Mouse (Mus musculus): ENCODE data around the gene Pde2a.

Gene Pde2a

GRCm38 (mm10) chr7:101421529-101421928 lies at the start of gene Pde2a:
TSS of gene Pde2a (plus strand) at chr7:101421691.
- DNase-seq (ENCODE audit: low spot score): no peak

GRCm38 (mm10) chr7:101373082-101373481 lies 48.4 kb upstream of the Pde2a start:
- no peak for DNase-seq (ENCODE audit: low spot score)

GRCm38 (mm10) chr7:101374155-101374554 lies 47.3 kb upstream of the Pde2a start:
- DNase-seq (ENCODE audit: low spot score): no peak

- no peak for DNase-seq (ENCODE audit: low spot score)
Measured at GRCm38 (mm10) chr7:101376701-101377340, 44.7 kb upstream of the Pde2a start.

- DNase-seq (ENCODE audit: low spot score): peak; percentile 86
Measured at GRCm38 (mm10) chr7:101377741-101378262, 43.7 kb upstream of the Pde2a start.

- no peak for DNase-seq (ENCODE audit: low spot score)
Measured at GRCm38 (mm10) chr7:101378285-101378684, 43.2 kb upstream of the Pde2a start.

- no peak for DNase-seq (ENCODE audit: low spot score)
Measured at GRCm38 (mm10) chr7:101378796-101379465, 42.6 kb upstream of the Pde2a start.

- no peak for DNase-seq (ENCODE audit: low spot score)
Measured at GRCm38 (mm10) chr7:101379732-101380131, 41.8 kb upstream of the Pde2a start.

- peak; percentile 36 for DNase-seq (ENCODE audit: low spot score)
Measured at GRCm38 (mm10) chr7:101381512-101381911, 40.0 kb upstream of the Pde2a start.

GRCm38 (mm10) chr7:101382378-101382777 lies 39.1 kb upstream of the Pde2a start:
- peak; percentile 37 for DNase-seq (ENCODE audit: low spot score)

GRCm38 (mm10) chr7:101383756-101384155 lies 37.7 kb upstream of the Pde2a start:
- DNase-seq (ENCODE audit: low spot score): no peak

- DNase-seq (ENCODE audit: low spot score): no peak
Measured at GRCm38 (mm10) chr7:101384931-101385330, 36.6 kb upstream of the Pde2a start.

GRCm38 (mm10) chr7:101385331-101385733 lies 36.2 kb upstream of the Pde2a start:
- peak; percentile 48 for DNase-seq (ENCODE audit: low spot score)

GRCm38 (mm10) chr7:101385866-101386452 lies 35.5 kb upstream of the Pde2a start:
- no peak for DNase-seq (ENCODE audit: low spot score)

- DNase-seq (ENCODE audit: low spot score): no peak
Measured at GRCm38 (mm10) chr7:101389256-101389655, 32.2 kb upstream of the Pde2a start.

- DNase-seq (ENCODE audit: low spot score): peak; percentile 41
Measured at GRCm38 (mm10) chr7:101391909-101392479, 29.5 kb upstream of the Pde2a start.

- DNase-seq (ENCODE audit: low spot score): peak; percentile 34
Measured at GRCm38 (mm10) chr7:101393015-101393414, 28.5 kb upstream of the Pde2a start.

- DNase-seq (ENCODE audit: low spot score): peak; percentile 82
Measured at GRCm38 (mm10) chr7:101393694-101394504, 27.6 kb upstream of the Pde2a start.

GRCm38 (mm10) chr7:101394569-101394968 lies 26.9 kb upstream of the Pde2a start:
- DNase-seq (ENCODE audit: low spot score): no peak

- peak; percentile 30 for DNase-seq (ENCODE audit: low spot score)
Measured at GRCm38 (mm10) chr7:101395471-101395870, 26.0 kb upstream of the Pde2a start.

GRCm38 (mm10) chr7:101397175-101397574 lies 24.3 kb upstream of the Pde2a start:
- DNase-seq (ENCODE audit: low spot score): no peak

GRCm38 (mm10) chr7:101401510-101401909 lies 20.0 kb upstream of the Pde2a start:
- no peak for DNase-seq (ENCODE audit: low spot score)

All from urinary bladder, postnatal 14 days (tissue).